Mouse (Mus musculus) gonadal fat pad, adult 2 months (tissue): Measurements from ENCODE around the gene Gm28053. TPM values are rescaled to one million over a fixed set of nuclear protein-coding genes. Genes with fewer than 3 reads are reported as not detected.
"Not testable (repeated sequence)": the region's sequence is repeated elsewhere in the genome, so short reads cannot be mapped to it uniquely, and the experiment has no call there.

Experiments used
- DNase-seq: peaks from one replicate; pipeline ENCODE4 v3.0.0-alpha.2; 2012; ENCODE audit warnings: low read depth
- polyA plus RNA-seq: library from polyadenylated mRNA; depleted of rRNA; stranded (reverse); fragments of >200 nt; gene quantifications from 2 replicates; pipeline ENCODE4 v1.2.3, GENCODE M21; 2012; rRNA removed

Gm28053 gene
- polyA plus RNA-seq = 0.66 TPM in 1 of 2 replicates, not detected in the other

DNA sequence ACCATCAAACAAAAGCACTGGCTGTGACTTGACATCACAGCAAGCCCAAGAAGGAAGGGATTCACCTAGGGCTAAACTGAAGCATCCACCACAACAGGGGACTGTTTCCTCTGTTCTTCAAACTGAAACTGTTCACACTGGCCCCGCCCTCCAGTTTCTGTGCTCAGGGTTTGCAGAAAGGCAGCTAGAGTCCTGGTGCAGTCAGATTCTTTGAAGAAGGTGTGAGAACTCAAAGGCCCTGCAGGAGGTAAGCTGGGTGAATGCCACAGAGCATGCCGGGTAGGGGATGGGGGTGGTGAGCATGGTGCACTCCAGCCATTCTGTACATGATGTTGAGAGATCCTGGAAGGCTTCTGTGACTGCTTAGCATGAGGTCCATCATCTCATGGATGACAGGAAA, at the start of gene Gm28053, which contains the start of gene Gimap7:
Gm28053 (plus strand) TSS at position 153 of the 400 bp plus-strand sequence.
Gimap7 (plus strand) TSS at position 167 of the 400 bp plus-strand sequence.
- no peak for DNase-seq

DNA sequence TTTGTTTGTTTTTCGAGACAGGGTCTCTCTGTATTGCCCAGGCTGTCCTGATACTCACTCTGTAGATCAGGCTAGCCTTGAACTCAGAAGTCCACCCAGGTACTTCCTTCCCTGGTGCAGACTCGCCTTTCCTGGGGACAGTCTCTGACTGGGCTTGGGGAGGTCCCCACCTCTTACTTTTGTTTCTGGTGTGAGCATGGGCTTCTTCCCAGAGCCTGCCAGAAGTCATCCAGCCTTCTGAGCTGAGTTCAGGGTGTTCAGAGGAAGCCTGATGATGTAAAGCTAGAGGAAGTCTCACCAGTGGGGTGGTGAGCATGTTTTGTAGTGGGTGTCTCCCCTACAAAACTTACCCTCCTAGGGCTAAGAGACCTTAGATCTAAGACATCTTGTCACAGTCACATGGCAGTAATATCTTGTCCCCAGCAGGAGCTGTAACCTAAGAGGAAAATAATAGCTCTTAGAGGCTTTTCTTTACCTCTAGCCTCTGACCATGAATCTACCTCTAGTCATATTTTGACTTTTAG, 48.9 kb upstream of the Gm28053 start:
- no peak for DNase-seq

DNA sequence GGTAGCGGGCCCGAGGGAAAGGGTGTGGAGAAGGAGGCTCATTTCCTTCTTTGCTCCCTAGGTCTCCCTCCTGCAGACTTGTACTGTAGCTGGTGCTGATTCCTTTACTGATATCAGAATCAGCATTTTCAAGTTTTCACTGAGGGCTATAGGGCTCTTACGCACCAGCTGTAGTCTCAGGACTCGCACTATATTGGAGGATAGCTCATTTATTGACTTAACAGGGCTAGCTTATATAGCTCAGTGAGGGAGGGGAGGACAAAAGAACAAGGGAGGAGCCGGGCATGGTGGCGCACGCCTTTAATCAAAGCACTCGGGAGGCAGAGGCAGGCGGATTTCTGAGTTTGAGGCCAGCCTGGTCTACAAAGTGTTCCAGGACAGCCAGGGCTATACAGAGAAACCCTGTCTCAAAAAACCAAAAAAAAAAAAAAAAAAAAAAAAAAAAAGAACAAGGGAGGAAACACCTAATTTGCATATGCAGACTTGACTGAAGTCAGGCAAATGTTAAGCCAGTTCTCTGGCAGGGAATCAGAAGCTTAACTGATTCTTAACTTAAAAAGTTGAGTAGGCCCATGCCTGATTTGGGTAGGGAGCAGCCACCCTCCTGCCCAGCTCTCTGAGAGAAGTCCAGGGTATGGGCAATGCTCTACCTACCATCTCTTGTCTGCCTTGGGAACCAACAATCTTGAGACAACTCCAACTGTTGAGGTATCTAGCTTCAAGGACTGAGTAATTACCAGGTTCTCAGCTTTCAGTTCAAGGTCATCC, 43.9 kb upstream of the Gm28053 start:
- no peak for DNase-seq

DNA sequence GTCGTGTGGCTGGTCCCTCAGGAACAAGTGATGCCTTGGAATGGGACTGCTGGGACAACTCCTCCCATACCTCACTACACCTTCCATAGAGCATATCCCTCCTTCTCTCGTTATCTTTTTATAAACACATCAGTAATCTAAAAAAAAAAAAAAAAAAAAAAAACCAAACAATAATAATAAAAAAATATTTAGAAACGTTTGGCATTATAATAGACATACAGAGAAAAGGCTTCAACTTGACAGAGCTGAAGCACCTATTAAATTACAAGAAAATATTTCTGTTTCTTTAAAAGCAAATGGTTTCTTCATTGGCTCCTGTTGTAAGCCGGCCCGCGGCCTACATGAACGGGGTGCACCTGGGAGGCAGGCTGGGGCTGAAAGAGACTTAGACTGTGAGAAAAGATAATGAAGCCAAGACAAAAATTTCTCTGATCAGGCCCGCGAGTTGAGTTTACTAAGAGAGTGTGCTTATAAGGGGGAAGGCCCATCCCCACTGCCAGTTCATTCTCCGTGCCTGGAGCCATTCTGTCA, 42.9 kb upstream of the Gm28053 start:
- DNase-seq = no peak

GRCm38 (mm10) chr6:48675931-48676859, 42.2 kb upstream of the Gm28053 start, which contains the start of gene Gimap9:
Gene Gimap9 (plus strand): TSS chr6:48676129.
- DNase-seq = peak; percentile 13

DNA sequence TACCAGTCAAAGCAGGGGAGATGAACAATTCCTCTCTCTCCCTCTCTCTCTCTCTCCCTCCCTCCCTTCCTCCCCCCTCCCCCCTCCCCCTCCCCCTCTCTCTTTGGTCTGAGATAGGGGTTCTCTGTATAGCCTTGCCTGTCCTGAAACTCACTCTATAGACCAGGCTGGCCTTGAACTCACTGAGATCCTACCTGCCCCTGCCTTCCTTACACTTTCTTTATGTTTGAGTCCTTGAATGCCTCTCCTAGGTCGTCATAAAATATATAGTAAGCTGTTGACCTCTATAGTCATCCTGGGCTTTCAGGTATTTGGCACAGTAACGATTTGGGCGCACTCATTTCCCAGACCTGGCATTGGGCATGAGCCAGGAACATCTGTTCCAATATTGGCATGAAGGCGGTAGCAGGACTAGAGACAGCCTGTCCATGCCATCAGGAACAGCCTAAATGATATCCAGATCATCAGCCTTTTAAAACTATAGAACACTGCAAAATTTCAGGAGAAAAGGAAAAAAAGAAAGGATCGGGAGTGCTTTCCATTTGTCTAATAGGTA, 41.5 kb upstream of the Gm28053 start:
- DNase-seq = no peak

DNA sequence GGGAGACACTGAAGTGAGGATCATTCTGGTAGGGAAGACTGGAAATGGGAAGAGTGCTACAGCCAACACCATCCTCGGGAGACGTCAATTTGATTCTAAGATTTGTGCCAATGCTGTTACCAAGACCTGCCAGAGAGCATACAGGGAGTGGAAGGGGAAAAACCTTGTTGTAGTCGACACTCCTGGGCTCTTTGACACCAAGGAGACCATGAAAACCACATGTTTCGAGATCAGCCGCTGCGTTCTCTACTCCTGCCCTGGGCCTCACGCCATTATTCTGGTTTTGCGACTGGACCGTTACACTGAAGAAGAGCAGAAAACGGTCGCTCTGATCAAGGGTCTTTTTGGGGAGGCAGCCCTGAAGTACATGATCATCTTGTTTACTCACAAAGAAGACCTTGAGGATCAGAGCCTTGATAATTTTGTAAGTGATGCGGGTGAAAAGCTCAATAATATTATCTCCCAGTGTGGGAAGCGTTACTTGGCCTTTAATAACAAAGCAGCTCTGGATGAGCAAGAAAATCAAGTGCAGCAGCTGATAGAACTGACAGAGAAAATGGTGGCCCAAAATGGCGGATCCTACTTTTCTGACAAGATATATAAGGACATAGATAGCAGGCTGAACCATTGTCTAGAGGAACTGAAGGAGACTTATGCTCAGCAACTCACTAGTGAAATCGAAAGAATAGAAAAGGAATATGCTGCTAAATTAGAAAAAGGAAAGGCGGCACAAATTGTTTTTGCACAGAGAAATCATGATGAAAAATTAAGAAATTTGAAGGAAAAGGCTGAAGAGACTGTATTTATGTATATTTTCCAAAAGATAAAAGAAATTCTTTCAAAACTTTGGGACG, 40.7 kb upstream of the Gm28053 start:
- no peak for DNase-seq

DNA sequence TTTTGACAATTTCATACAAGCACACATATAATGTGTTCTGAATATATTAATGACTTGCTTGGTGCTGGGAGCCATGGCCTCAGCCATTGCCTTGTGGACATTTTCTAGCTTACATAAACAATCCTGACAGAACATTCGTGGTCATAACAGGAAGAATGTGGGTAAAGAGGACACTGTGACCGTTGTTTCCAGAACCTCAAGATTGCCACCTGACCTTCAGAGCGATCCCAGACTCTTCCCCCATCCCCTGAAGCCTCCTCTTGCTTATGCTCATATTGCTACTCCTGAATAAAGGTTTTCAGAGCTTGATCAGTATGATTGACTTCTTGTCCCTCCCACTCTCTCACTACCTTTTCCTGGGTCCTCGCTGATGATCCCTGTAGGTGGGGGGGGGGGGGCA, 40.0 kb upstream of the Gm28053 start:
- no peak for DNase-seq

DNA sequence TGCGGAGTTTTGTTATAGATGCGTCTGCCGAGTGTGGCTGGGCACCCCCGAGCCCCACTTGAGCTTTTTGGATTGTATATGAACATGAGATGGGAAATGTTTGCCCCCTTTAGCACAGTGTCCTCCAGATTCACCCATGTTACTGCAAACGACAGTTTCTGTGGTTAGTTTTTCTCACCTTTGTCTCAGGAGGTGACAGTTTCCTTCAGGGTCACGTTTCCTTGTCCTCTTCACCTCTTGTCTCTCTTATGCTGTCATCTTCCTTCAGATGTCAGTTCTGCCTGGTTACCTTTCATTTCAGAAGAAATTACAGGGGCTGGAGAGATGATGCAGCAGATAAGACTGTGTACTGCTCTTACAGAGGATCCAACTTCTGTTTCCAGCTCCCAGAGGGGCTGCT, 38.7 kb upstream of the Gm28053 start:
- no peak for DNase-seq

- DNase-seq = no peak
These were observed 38.0 kb upstream of the Gm28053 start for GRCm38 (mm10) chr6:48680421-48680820.

DNA sequence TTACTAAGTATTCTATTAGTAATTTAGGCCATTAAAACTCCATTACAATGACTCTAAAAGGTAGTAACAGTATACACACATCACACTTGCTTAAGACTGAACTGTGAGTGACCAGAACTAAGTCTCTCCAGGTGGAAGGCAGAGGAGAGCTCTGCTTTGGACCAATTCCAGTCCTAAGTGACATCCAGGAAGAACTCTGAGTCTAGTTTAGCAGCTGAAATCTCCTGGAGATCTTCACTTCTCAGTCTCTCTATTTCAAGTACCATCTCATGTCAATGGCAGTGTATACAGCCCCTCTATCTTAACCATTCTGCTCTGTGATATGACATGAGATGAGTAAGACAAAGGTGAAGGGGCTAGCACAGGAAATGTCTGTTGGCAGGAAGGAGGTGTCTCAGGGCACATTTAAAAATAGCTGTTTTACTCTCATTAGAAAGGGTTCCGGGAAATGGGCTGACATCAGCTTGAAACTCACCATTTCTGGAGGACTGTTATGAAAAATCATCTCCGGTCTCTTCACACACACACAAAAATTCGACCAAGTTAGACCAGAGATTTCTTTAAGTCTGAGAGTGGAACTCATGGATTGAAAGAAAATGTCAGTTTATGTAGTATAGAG, 36.8 kb upstream of the Gm28053 start:
- no peak for DNase-seq

- DNase-seq = no peak
These were observed 36.1 kb upstream of the Gm28053 start for GRCm38 (mm10) chr6:48682271-48682670.

DNA sequence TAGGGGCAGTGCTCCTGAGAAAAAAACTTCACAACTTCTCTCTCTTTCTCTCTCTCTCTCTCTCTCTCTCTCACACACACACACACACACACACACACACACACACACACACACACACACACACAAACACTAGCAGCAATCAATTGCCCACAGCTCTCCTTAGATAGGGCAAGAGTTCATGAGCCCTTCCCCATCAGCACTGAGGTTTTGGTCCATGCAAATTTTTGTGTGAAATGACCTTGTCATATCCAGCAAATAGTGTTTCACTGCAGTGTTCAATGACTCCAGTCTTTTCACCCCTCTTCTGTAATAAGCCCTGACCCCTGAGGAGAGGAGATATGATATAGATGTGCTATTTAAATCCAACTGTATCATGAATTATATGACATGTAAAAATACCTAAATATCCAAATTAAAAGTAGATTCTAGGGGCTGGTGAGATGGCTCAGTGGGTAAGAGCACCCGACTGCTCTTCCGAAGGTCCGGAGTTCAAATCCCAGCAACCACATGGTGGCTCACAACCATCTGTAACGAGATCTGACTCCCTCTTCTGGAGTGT, 35.1 kb upstream of the Gm28053 start:
- DNase-seq = not testable (repeated sequence)

GRCm38 (mm10) chr6:48684319-48684718, 34.1 kb upstream of the Gm28053 start, which contains the start of gene Gimap4:
Gene Gimap4 (plus strand): TSS chr6:48684549.
- no peak for DNase-seq

- DNase-seq = no peak
These were observed 33.6 kb upstream of the Gm28053 start for GRCm38 (mm10) chr6:48684806-48685205.

- no peak for DNase-seq
These were observed 33.2 kb upstream of the Gm28053 start for GRCm38 (mm10) chr6:48685251-48685650.

- DNase-seq = no peak
These were observed 32.4 kb upstream of the Gm28053 start for GRCm38 (mm10) chr6:48685694-48686665.

- DNase-seq = no peak
These were observed 31.3 kb upstream of the Gm28053 start for GRCm38 (mm10) chr6:48687077-48687476.

DNA sequence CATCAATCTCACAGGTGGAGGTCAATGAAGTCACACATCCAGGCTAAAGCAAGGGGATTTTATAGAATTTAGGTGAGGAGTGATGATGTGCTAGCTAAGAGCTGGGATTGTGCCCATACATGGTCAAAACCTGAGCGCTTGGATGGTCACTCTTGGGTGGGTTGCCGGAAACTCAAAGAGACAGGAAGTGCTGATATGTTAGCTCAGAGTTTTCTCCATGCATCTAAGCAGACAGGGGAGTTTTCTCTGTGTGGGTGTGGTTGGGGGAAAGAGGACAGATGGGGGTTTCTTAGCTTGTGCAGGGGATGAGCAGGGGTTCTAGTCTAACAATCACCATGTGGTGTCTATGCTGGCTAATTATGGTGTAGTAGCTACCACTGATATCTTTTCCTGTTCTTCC, 29.1 kb upstream of the Gm28053 start:
- no peak for DNase-seq
